Mouse (Mus musculus) neural tube, embryonic 14.5 days (tissue): ENCODE measurements around the gene Hoxc6. TPM values are rescaled to one million over a fixed set of nuclear protein-coding genes. Genes with fewer than 3 reads are reported as not detected.

ENCODE experiments used
- ATAC-seq: fragments of 200-750 bp; cut with Nextera tagmentation; 2 replicates; pipeline ENCODE4 v1.8.0; 2017; ENCODE audit warnings: low read depth, mild to moderate bottlenecking, moderate TSS enrichment, moderate library complexity
- H3K27ac ChIP-seq: fragments of 300-500 bp; sonication (generic); 2 replicates; pipeline ENCODE4 v1.5.1; 2014; ENCODE audit warnings: low read depth, mild to moderate bottlenecking, control low read depth, low read length, moderate library complexity, mixed read lengths
- H3K27me3 ChIP-seq: fragments of 300-500 bp; sonication (generic); 2 replicates; pipeline ENCODE4 v1.6.1; 2014; ENCODE audit warnings: low read length; ENCODE audit not compliant: control insufficient read depth, insufficient read depth
- H3K36me3 ChIP-seq: fragments of 300-500 bp; sonication (generic); 2 replicates; pipeline ENCODE4 v1.6.1; 2014; ENCODE audit warnings: low read length, mixed read lengths; ENCODE audit not compliant: control insufficient read depth, insufficient read depth
- H3K4me1 ChIP-seq: fragments of 300-500 bp; sonication (generic); 2 replicates; pipeline ENCODE4 v1.6.1; 2014; ENCODE audit warnings: low read length; ENCODE audit not compliant: control insufficient read depth, insufficient read depth
- H3K4me2 ChIP-seq: fragments of 300-500 bp; sonication (generic); 2 replicates; pipeline ENCODE4 v1.6.1; 2014; ENCODE audit warnings: mild to moderate bottlenecking, low read depth, low read length, control low read depth
- H3K4me3 ChIP-seq: fragments of 300-500 bp; sonication (generic); 2 replicates; pipeline ENCODE4 v1.5.1; 2014; ENCODE audit warnings: low read depth, low read length, control low read depth, mixed read lengths
- H3K9ac ChIP-seq: fragments of 300-500 bp; sonication (generic); replicated peaks from 2 replicates; pipeline ENCODE4 v1.6.1; 2014; ENCODE audit warnings: low read depth, mild to moderate bottlenecking, control low read depth, low read length, mixed read lengths
- H3K9me3 ChIP-seq: fragments of 300-500 bp; sonication (generic); 2 replicates; pipeline ENCODE4 v1.6.1; 2016; ENCODE audit warnings: low read length; ENCODE audit not compliant: control insufficient read depth
- WGBS: fragments of 180-500 bp; shearing (Covaris S2); extraction: QIAGEN DNeasy Blood & Tissue Kit; methylation state at CpG from one replicate; pipeline ENCODE4 v1.1.7; 2014; 5-methylcytosine and 5-hydroxymethylcytosine counted together
- polyA plus RNA-seq: library from polyadenylated mRNA; unstranded; fragments of >200 nt; fragmentation: Nextera tagmentation; extraction: Ambion mirVana; gene quantifications from 2 replicates; pipeline ENCODE4 v1.2.1, GENCODE M21; 2014

Gene Hoxc6
- polyA plus RNA-seq, 1 experiment from 2014 or later = 23.0 TPM

GRCm38 (mm10) chr15:103002156-103002555 lies 4.1 kb downstream of the Hoxc6 start:
- peak overlapping the region; percentile 91 for H3K27ac ChIP-seq
- peak overlapping the region; percentile 92 for H3K4me2 ChIP-seq
- H3K4me1 ChIP-seq = peaks cover 67% of the 10 kb centered on the region
- no peak for ATAC-seq
- no peaks in the 10 kb centered on the region for H3K27me3 ChIP-seq
- H3K4me3 ChIP-seq = peak overlapping the region; percentile 55
- no peaks in the 10 kb centered on the region for H3K36me3 ChIP-seq
- H3K9ac ChIP-seq = peak overlapping the region; percentile 76
- 5% methylated on average over 4 of the region's 4 CpGs for WGBS
- no peaks in the 10 kb centered on the region for H3K9me3 ChIP-seq

- Histone ChIP-seq H3K9me3 (no peaks in the 10 kb centered on the region), H3K4me1 (peaks cover 68% of the 10 kb centered on the region), H3K4me2 (peak overlapping the region; percentile 92), H3K9ac (peak overlapping the region; percentile 76), H3K4me3 (peak overlapping the region; percentile 55), H3K27me3 (no peaks in the 10 kb centered on the region), H3K27ac (peak overlapping the region; percentile 91), H3K36me3 (no peaks in the 10 kb centered on the region)
- WGBS = 4% methylated on average over 13 of the region's 13 CpGs
- ATAC-seq = no peak
Observed at GRCm38 (mm10) chr15:103002821-103003448, 4.9 kb downstream of the Hoxc6 start.

- H3K4me2 ChIP-seq = peak overlapping the region; percentile 83
- H3K9ac ChIP-seq = peak overlapping the region; percentile 78
- no peaks in the 10 kb centered on the region for H3K27me3 ChIP-seq
- ATAC-seq = no peak
- no peaks in the 10 kb centered on the region for H3K36me3 ChIP-seq
- peak overlapping the region; percentile 28 for H3K4me3 ChIP-seq
- H3K9me3 ChIP-seq = no peaks in the 10 kb centered on the region
- WGBS = under 1% methylated on average over 17 of the region's 17 CpGs
- H3K4me1 ChIP-seq = peaks cover 88% of the 10 kb centered on the region
- H3K27ac ChIP-seq = peak overlapping the region; percentile 79
Observed at GRCm38 (mm10) chr15:103005308-103005707, 7.3 kb downstream of the Hoxc6 start.

GRCm38 (mm10) chr15:103005797-103006196 lies 7.7 kb downstream of the Hoxc6 start:
- WGBS = 7% methylated on average over 5 of the region's 5 CpGs
- Histone ChIP-seq H3K9ac (peak overlapping the region; percentile 78), H3K27ac (peak overlapping the region; percentile 79), H3K9me3 (no peaks in the 10 kb centered on the region), H3K4me1 (peaks cover 92% of the 10 kb centered on the region), H3K27me3 (no peaks in the 10 kb centered on the region), H3K4me2 (peak overlapping the region; percentile 83), H3K4me3 (peak overlapping the region; percentile 28), H3K36me3 (no peaks in the 10 kb centered on the region)
- no peak for ATAC-seq

- Histone ChIP-seq H3K27ac (peak overlapping the region; percentile 79), H3K9ac (peak overlapping the region; percentile 78), H3K4me2 (peak overlapping the region; percentile 83), H3K36me3 (0 out of 2 replicates have a peak, but pooled peaks cover 3% of the 10 kb centered on the region), H3K27me3 (no peaks in the 10 kb centered on the region), H3K9me3 (no peaks in the 10 kb centered on the region), H3K4me3 (peak overlapping the region; percentile 28; the same call in 1 of the 2 replicates), H3K4me1 (peaks cover 94% of the 10 kb centered on the region)
- WGBS = 21% methylated on average over 1 of the region's 1 CpGs
- ATAC-seq = no peak
Observed at GRCm38 (mm10) chr15:103006326-103006725, 8.3 kb downstream of the Hoxc6 start.

- ATAC-seq = no peak
- Histone ChIP-seq H3K9ac (peak overlapping the region; percentile 44), H3K9me3 (no peaks in the 10 kb centered on the region), H3K4me2 (peak overlapping the region; percentile 83), H3K4me3 (peak overlapping the region; percentile 34), H3K27ac (peak overlapping the region; percentile 78), H3K4me1 (peaks cover 94% of the 10 kb centered on the region), H3K27me3 (no peaks in the 10 kb centered on the region), H3K36me3 (0 out of 2 replicates have a peak, but pooled peaks cover 4% of the 10 kb centered on the region)
- WGBS = 1% methylated on average over 27 of the region's 27 CpGs
Observed at GRCm38 (mm10) chr15:103009265-103010111, 11.4 kb downstream of the Hoxc6 start.

- Histone ChIP-seq H3K4me2 (peak overlapping the region; percentile 83), H3K4me1 (peaks cover 94% of the 10 kb centered on the region), H3K27ac (peak overlapping the region; percentile 78), H3K9me3 (no peaks in the 10 kb centered on the region), H3K27me3 (no peaks in the 10 kb centered on the region), H3K9ac (peak overlapping the region; percentile 44), H3K4me3 (peak overlapping the region; percentile 34), H3K36me3 (0 out of 2 replicates have a peak, but pooled peaks cover 4% of the 10 kb centered on the region)
- no peak for ATAC-seq
- WGBS = 2% methylated on average over 31 of the region's 31 CpGs
Observed at GRCm38 (mm10) chr15:103010112-103010846, 12.2 kb downstream of the Hoxc6 start.

GRCm38 (mm10) chr15:103010847-103011555 lies 12.9 kb downstream of the Hoxc6 start:
- Histone ChIP-seq H3K4me2 (peak overlapping the region; percentile 83), H3K4me1 (peaks cover 93% of the 10 kb centered on the region), H3K4me3 (peak overlapping the region; percentile 34), H3K36me3 (0 out of 2 replicates have a peak, but pooled peaks cover 4% of the 10 kb centered on the region), H3K9me3 (no peaks in the 10 kb centered on the region), H3K27me3 (no peaks in the 10 kb centered on the region), H3K9ac (peak overlapping the region; percentile 44), H3K27ac (peak overlapping the region; percentile 78)
- ATAC-seq = no peak
- WGBS = 5% methylated on average over 28 of the region's 28 CpGs
